Mouse (Mus musculus): ENCODE measurements around the gene Mrpl43. TPM values are rescaled to one million over a fixed set of nuclear protein-coding genes. Genes with fewer than 3 reads are reported as not detected.

The Mrpl43 gene
- total RNA-seq, 1 experiment from 2014 or later: 38.9 TPM

GRCm38 (mm10) chr19:45014335-45014971 is 8.2 kb upstream of the Mrpl43 start, which contains the start of gene Lzts2:
Lzts2 (plus strand) TSS chr19:45014414.
- no peak for ATAC-seq (replicated peaks; ENCODE audit: insufficient number of reproducible peaks, low FRiP score, low TSS enrichment, poor library complexity, severe bottlenecking)

- ATAC-seq (replicated peaks; ENCODE audit: insufficient number of reproducible peaks, low FRiP score, low TSS enrichment, poor library complexity, severe bottlenecking): no peak
Measured at GRCm38 (mm10) chr19:45013581-45014225, 7.5 kb upstream of the Mrpl43 start.

GRCm38 (mm10) chr19:45012636-45013035 is 6.4 kb upstream of the Mrpl43 start:
- no peak for ATAC-seq (replicated peaks; ENCODE audit: insufficient number of reproducible peaks, low FRiP score, low TSS enrichment, poor library complexity, severe bottlenecking)

- no peak for ATAC-seq (replicated peaks; ENCODE audit: insufficient number of reproducible peaks, low FRiP score, low TSS enrichment, poor library complexity, severe bottlenecking)
Measured at GRCm38 (mm10) chr19:45012219-45012618, 6.0 kb upstream of the Mrpl43 start.

- no peak for ATAC-seq (replicated peaks; ENCODE audit: insufficient number of reproducible peaks, low FRiP score, low TSS enrichment, poor library complexity, severe bottlenecking)
Measured at GRCm38 (mm10) chr19:45010646-45011045, 4.4 kb upstream of the Mrpl43 start.

- ATAC-seq (replicated peaks; ENCODE audit: insufficient number of reproducible peaks, low FRiP score, low TSS enrichment, poor library complexity, severe bottlenecking): no peak
Measured at GRCm38 (mm10) chr19:45007425-45008191, 1.4 kb upstream of the Mrpl43 start.

GRCm38 (mm10) chr19:45007021-45007420 is 779 bp upstream of the Mrpl43 start:
- no peak for ATAC-seq (replicated peaks; ENCODE audit: insufficient number of reproducible peaks, low FRiP score, low TSS enrichment, poor library complexity, severe bottlenecking)

- peak; percentile 57 for ATAC-seq (replicated peaks; ENCODE audit: insufficient number of reproducible peaks, low FRiP score, low TSS enrichment, poor library complexity, severe bottlenecking)
Measured at GRCm38 (mm10) chr19:45005444-45005843, 798 bp downstream of the Mrpl43 start, which contains the start of gene Twnk. Twnk (plus strand) TSS chr19:45005663.

- ATAC-seq (replicated peaks; ENCODE audit: insufficient number of reproducible peaks, low FRiP score, low TSS enrichment, poor library complexity, severe bottlenecking): no peak
Measured at GRCm38 (mm10) chr19:45003740-45004516, 2.3 kb downstream of the Mrpl43 start.

- ATAC-seq (replicated peaks; ENCODE audit: insufficient number of reproducible peaks, low FRiP score, low TSS enrichment, poor library complexity, severe bottlenecking): no peak
Measured at GRCm38 (mm10) chr19:45002301-45002700, 3.9 kb downstream of the Mrpl43 start.

- ATAC-seq (replicated peaks; ENCODE audit: insufficient number of reproducible peaks, low FRiP score, low TSS enrichment, poor library complexity, severe bottlenecking): no peak
Measured at GRCm38 (mm10) chr19:44999647-45000046, 6.6 kb downstream of the Mrpl43 start.

- no peak for ATAC-seq (replicated peaks; ENCODE audit: insufficient number of reproducible peaks, low FRiP score, low TSS enrichment, poor library complexity, severe bottlenecking)
Measured at GRCm38 (mm10) chr19:44997786-44998185, 8.5 kb downstream of the Mrpl43 start.

- ATAC-seq (replicated peaks; ENCODE audit: insufficient number of reproducible peaks, low FRiP score, low TSS enrichment, poor library complexity, severe bottlenecking): no peak
Measured at GRCm38 (mm10) chr19:44992712-44993111, 13.5 kb downstream of the Mrpl43 start.

GRCm38 (mm10) chr19:44992246-44992645 is 14.0 kb downstream of the Mrpl43 start:
- no peak for ATAC-seq (replicated peaks; ENCODE audit: insufficient number of reproducible peaks, low FRiP score, low TSS enrichment, poor library complexity, severe bottlenecking)

- no peak for ATAC-seq (replicated peaks; ENCODE audit: insufficient number of reproducible peaks, low FRiP score, low TSS enrichment, poor library complexity, severe bottlenecking)
Measured at GRCm38 (mm10) chr19:44991031-44991430, 15.2 kb downstream of the Mrpl43 start.

GRCm38 (mm10) chr19:44989567-44990495 is 16.4 kb downstream of the Mrpl43 start:
- no peak for ATAC-seq (replicated peaks; ENCODE audit: insufficient number of reproducible peaks, low FRiP score, low TSS enrichment, poor library complexity, severe bottlenecking)

- ATAC-seq (replicated peaks; ENCODE audit: insufficient number of reproducible peaks, low FRiP score, low TSS enrichment, poor library complexity, severe bottlenecking): no peak
Measured at GRCm38 (mm10) chr19:44988831-44989566, 17.2 kb downstream of the Mrpl43 start, which contains the start of gene Sema4g. Sema4g (plus strand) TSS chr19:44989101.

Data from monocyte, adult 5-6 weeks (primary cell).